Mouse (Mus musculus) CH12.LX (cell line): ENCODE results near the gene Dhx16.

Experiments used
- CTCF ChIP-seq, 2 experiments: IDR thresholded peaks in 1 of 2; conservative IDR thresholded peaks in 1 of 2; 2 replicates each; pipeline ENCODE4 v1.5.1; 2011 to 2012; ENCODE audit warnings: low read depth in 2 of 2, low read length in 2 of 2, improper control_type of control experiment in 1 of 2, inconsistent platforms in 1 of 2, mild to moderate bottlenecking in 1 of 2, moderate library complexity in 1 of 2
- EP300 ChIP-seq: IDR thresholded peaks from 2 replicates; pipeline ENCODE4 v1.6.1; 2011; ENCODE audit warnings: low read length, improper control_type of control experiment
- HCFC1 ChIP-seq: IDR thresholded peaks from 2 replicates; pipeline ENCODE4 v1.6.1; 2012; ENCODE audit warnings: low read depth, mild to moderate bottlenecking, inconsistent platforms, low read length, improper control_type of control experiment
- JUND ChIP-seq: conservative IDR thresholded peaks from 2 replicates; pipeline ENCODE4 v1.6.1; 2011; ENCODE audit warnings: low read depth, low read length, improper control_type of control experiment
- MAX ChIP-seq: IDR thresholded peaks from 2 replicates; pipeline ENCODE4 v1.6.1; 2011; ENCODE audit warnings: low read length, improper control_type of control experiment
- MXI1 ChIP-seq: IDR thresholded peaks from 2 replicates; pipeline ENCODE4 v1.6.1; 2011; ENCODE audit warnings: mild to moderate bottlenecking, low read depth, low read length, improper control_type of control experiment
- MYC ChIP-seq: IDR thresholded peaks from 2 replicates; pipeline ENCODE4 v1.6.1; 2011; ENCODE audit warnings: low read depth, mild to moderate bottlenecking, improper control_type of control experiment, low read length
- NRF1 ChIP-seq: IDR thresholded peaks from 2 replicates; pipeline ENCODE4 v1.6.1; 2014; ENCODE audit warnings: low read depth, mild to moderate bottlenecking, inconsistent platforms, low read length, improper control_type of control experiment, moderate library complexity
- PAX5 ChIP-seq: IDR thresholded peaks from 2 replicates; pipeline ENCODE4 v1.6.1; 2012; ENCODE audit warnings: low read length, inconsistent platforms, mixed read lengths
- POLR2A ChIP-seq: IDR thresholded peaks from 2 replicates; pipeline ENCODE4 v1.6.1; 2011; ENCODE audit warnings: low read depth, mild to moderate bottlenecking, improper control_type of control experiment, low read length
- TCF12 ChIP-seq: IDR thresholded peaks from 2 replicates; pipeline ENCODE4 v1.6.1; 2014; ENCODE audit warnings: low read depth, mild to moderate bottlenecking, inconsistent platforms, low read length, improper control_type of control experiment
- USF2 ChIP-seq: conservative IDR thresholded peaks from 2 replicates; pipeline ENCODE4 v1.6.1; 2011; ENCODE audit warnings: low read depth, low read length, improper control_type of control experiment
- ZNF384 ChIP-seq: IDR thresholded peaks from 2 replicates; pipeline ENCODE4 v1.6.1; 2012; ENCODE audit warnings: low read depth, low read length, improper control_type of control experiment, inconsistent platforms

DNA sequence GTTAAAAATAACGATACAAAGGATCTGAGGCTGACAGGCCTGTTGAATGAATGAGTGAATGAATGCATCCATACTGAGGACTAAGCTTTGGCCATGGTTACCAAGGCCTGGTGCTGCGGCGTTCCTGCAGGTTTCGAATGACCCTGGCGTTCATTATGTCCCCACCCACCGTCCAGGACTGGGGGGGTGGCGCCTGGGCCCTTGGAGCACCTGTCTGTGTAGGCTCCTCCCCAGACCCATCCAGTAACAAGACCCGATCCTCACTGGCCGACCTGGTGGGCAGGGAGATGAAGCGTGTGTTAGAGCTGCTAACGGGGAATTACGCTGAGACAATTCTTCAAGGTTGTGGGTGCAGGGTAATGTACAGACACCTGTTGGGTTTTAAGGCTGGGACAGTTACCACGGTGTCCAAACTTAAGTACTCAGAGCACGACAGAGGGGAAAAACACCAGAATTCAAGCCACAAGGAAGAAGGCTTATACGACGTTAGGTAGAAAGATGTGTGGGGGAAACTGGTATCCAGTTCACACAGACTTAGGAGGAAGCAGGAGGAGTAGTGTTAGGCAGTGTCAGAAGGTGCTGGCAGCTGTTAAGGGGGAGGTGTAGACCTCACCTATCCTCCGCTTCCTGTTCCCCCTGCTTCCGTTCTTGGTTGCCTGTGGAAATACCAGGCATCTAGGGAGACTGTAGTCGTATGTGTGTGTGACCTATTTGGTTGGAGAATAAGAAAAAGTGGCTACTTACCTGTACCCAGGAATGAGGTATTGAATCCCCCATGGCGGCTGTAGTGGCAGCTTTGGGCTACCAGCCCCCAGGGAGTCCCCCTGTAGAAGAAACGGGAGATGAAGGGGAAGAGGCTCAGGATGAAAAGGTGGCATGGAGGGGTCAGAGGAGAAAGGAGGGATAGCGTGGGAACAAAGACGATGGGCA lies 18.3 kb downstream of the Dhx16 start:
- TF ChIP-seq MAX, result no peak
- TF ChIP-seq CTCF (conservative IDR thresholded peaks at IDR 0.05 in 1 of 2, IDR thresholded peaks at IDR 0.05 in 1 of 2; ENCODE audit: low read depth in 2 of 2, low read length in 2 of 2), result no peak
- 0 out of 2 replicates have a peak, but pooled peaks have one; percentile 7 for TF ChIP-seq EP300
- no peak; the same call in none of the 2 replicates for TF ChIP-seq MXI1
- TF ChIP-seq POLR2A, result peak; percentile 42; the same call in 1 of the 2 replicates
- no peak for TF ChIP-seq ZNF384
- TF ChIP-seq JUND, result no peak
- TF ChIP-seq TCF12, result no peak
- no peak for TF ChIP-seq NRF1
- no peak for TF ChIP-seq HCFC1
- TF ChIP-seq MYC, result peak; percentile 66; the same call in 1 of the 2 replicates
- TF ChIP-seq USF2, result no peak
- no peak for TF ChIP-seq PAX5
